Mouse (Mus musculus) brown adipose tissue, adult 24 weeks (tissue): ENCODE measurements around the gene Myd88. TPM values are rescaled to one million over a fixed set of nuclear protein-coding genes. Genes with fewer than 3 reads are reported as not detected.
A peak's percentile ranks its signal among the peaks of the same experiment; 100 is the strongest.
"Not testable (repeated sequence)": the region's sequence is repeated elsewhere in the genome, so short reads cannot be mapped to it uniquely, and the experiment has no call there.

Source experiments
- H3K27ac ChIP-seq: fragments of 200-500 bp; replicated peaks from 2 replicates; pipeline ENCODE4 v1.5.1; 2012; ENCODE audit warnings: low read depth, mild to moderate bottlenecking, low read length
- H3K4me1 ChIP-seq: fragments of 200-500 bp; 2 replicates; pipeline ENCODE4 v1.6.1; 2012; ENCODE audit warnings: low read length, mixed read lengths; ENCODE audit not compliant: control insufficient read depth, insufficient read depth, insufficient read length
- H3K4me3 ChIP-seq: fragments of 200-500 bp; 2 replicates; pipeline ENCODE4 v1.5.1; 2012; ENCODE audit warnings: low read depth, mild to moderate bottlenecking, low read length, moderate library complexity; ENCODE audit not compliant: insufficient read depth
- polyA plus RNA-seq: library from polyadenylated mRNA; stranded (reverse); fragments of >200 nt; gene quantifications from 2 replicates; pipeline ENCODE4 v1.2.4, GENCODE M21; 2012; ENCODE audit not compliant: missing spikeins, insufficient read depth, insufficient read length

Myd88 gene
- 11.2 and 13.3 TPM in 2 replicates for polyA plus RNA-seq

DNA sequence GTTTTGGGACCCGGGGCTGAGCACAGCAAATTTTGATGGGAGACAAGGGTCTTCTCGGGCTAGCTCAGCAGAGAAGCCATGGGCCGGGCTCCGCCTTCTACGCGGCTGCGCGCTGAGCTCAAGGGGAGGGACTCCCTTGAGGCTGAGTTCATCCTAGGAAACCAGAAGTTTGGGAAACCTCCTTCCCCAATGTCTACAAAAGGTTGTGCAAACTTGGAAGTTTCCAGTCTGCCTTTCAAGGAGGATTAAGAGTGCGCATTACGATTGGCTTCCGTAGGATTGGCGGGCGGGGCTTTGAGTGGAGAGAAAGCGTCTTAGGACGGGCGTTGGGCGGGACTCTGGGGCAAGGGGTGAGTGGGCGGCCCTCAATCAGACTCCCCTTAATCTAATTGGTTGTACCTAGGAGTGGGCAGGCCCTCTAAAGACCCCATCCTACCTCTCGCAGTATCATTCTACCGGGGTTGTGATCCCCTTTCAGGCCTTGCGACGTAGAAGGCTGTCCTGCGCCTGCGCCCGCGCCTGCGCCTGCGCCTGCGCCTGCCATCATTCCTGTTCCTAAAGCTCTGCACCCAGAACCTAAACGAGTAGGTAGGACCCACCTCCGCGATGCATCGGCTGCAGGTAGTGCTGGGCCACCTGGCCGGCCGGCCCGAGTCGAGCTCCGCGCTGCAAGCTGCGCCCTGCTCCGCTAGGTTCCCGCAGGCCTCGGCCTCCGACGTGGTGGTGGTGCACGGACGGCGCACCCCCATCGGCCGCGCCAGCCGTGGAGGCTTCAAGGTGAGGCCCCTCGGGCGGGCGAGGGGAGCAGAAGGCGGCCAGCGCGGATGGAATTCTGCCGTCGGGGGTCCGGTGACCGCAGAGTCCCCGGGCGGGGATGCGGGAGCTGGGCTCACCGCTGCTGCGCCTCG, at the start of gene Myd88:
Gene Myd88 (minus strand): TSS at position 503 of the 908 bp plus-strand sequence.
- Histone ChIP-seq H3K27ac (peak within 1 kb of the TSS; percentile 91), H3K4me1 (peaks cover 10% of the 10 kb centered on the region), H3K4me3 (peak within 1 kb of the TSS; percentile 95)

DNA sequence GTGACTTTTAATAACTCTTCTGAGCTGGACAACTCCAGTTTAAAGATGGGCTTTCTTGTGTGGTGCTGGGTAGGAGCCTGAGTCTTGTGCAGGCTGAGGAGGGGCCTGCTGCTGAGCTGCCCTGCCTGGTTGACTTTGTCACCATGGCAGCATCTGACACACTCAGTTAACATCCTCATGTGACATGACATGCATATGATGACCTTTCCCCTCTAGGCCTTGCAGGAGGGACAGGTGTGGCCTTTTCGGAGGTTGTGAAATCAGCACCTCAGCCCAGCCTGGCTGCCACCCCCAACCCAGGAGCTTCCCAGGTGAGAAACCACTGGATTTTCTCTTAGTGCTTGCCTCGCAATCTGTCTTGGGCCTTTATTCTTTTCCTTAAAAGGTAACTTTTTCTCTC, 49.0 kb upstream of the Myd88 start:
- no peaks in the 10 kb centered on the region for H3K4me1 ChIP-seq
- no peak overlapping the region for H3K27ac ChIP-seq
- no peak overlapping the region for H3K4me3 ChIP-seq

DNA sequence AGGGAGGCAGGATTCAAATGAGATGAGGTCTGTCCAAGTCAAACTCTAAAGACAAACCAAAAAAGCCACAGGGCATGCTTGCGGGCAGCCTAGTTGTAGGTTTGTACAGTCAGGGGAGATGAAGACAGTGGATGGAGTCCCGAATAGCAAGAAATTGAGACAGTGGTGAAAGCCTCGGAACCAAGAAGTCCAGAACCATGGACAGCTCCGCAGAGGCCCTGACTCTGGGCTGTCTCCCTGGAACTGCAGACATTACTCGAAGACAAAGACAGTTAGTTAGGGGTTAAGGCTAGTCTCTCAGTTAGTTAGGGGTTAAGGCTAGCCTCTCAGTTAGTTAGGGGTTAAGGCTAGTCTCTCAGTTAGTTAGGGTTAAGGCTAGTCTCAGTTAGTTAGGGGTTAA, 47.7 kb upstream of the Myd88 start:
- H3K4me3 ChIP-seq = no peak overlapping the region
- no peak overlapping the region for H3K27ac ChIP-seq
- H3K4me1 ChIP-seq = no peaks in the 10 kb centered on the region

DNA sequence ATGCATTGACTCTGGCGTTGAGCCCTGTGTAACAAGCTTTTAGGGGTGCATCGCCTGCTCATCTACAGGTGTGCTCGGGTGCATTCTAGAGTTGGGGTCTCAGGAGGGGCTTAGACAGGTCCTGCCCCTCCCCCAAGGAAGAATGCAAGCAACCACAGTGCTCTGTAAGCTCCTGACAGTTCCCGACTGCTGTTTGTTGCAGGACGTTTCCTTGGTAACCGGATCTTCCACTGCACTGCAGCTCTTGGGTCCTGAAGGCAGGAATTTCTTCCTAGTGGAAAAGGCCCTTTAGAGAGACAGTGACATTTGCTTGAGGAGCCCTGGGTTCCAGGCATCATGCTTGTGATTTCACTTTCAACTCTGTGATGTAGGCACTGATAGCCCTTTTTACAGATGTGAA, 41.4 kb upstream of the Myd88 start:
- Histone ChIP-seq H3K4me3 (no peak overlapping the region), H3K4me1 (no peaks in the 10 kb centered on the region), H3K27ac (no peak overlapping the region)

DNA sequence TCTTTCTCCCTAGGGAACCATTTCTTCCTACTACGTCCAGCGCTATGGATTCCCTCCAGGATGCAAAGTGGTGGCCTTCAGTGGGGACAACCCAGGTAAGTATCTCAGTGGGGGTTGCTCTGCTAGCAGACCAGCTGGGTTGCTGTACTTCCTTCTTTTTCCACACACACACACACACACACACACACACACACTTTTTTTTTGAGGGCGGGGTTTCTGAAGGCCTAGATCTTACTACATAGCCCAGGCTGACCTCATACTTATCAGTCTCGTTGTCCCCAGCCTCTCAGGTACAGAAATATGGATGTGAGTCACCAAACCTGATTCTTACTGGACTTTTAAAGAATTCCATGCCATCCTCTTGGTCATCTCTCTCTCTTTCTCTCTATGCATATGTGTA, 37.0 kb upstream of the Myd88 start:
- Histone ChIP-seq H3K4me1 (no peaks in the 10 kb centered on the region), H3K27ac (no peak overlapping the region), H3K4me3 (no peak overlapping the region)

DNA sequence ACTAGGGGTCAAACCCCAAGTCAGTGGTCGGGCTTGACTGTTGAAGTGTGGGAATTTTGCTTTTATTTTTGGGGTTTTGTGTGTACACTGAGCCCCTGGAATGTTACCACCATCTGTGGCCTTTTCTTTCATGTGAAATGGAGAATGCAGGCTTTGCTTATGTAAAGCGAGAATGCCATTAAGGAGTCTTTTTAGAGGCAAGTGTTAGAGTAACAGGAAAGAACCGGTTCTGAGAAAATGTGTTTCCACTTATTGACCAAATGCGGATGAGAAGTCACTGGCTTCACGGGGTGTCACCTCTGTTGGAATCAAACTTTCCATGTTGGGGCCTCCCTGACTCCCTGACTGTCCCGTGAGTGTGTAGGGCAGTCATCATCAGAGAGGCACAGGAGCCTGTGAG, 34.3 kb upstream of the Myd88 start:
- no peak overlapping the region for H3K27ac ChIP-seq
- H3K4me3 ChIP-seq = no peak overlapping the region
- H3K4me1 ChIP-seq = no peaks in the 10 kb centered on the region

DNA sequence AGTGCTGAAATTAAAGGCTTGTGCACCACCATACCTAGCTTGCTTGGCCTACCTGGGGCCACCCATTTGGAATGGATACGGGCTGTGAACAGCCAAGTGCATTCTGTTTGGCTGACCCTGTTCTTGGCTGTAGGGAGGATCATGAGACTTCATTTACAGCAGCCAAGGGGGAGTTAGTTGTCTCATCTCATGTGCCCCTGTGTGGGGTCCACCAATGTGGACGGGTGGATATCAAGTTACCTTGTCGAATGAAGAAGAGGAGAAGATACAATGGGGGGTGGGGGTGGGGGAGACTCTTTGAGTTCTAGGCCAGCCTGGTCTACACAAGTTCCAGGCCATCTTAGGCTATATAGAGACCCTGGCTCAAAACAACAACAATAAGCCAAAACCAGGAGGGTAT, 33.8 kb upstream of the Myd88 start:
- Histone ChIP-seq H3K4me1 (no peaks in the 10 kb centered on the region), H3K27ac (no peak overlapping the region), H3K4me3 (no peak overlapping the region)

DNA sequence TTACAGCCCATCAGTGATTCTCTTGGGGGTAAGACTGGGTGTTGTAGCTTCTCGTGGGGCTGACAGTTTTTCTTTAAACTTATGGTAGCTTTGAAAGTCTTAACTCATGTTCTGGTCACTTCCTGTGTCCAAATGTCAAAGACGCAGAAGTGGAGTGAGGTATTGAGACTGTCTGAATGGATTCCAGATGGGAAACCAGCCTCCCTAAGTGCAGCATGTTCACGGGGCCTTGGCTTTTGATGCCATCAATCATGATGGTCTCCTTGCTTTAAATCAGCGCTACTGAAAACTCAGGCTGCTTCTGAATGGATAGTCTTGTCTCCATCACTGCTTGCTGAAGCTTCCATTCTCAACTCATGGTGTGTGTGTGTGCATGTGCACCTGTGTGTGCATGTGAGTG, 30.0 kb upstream of the Myd88 start:
- H3K27ac ChIP-seq = no peak overlapping the region
- H3K4me3 ChIP-seq = no peak overlapping the region
- H3K4me1 ChIP-seq = no peaks in the 10 kb centered on the region

DNA sequence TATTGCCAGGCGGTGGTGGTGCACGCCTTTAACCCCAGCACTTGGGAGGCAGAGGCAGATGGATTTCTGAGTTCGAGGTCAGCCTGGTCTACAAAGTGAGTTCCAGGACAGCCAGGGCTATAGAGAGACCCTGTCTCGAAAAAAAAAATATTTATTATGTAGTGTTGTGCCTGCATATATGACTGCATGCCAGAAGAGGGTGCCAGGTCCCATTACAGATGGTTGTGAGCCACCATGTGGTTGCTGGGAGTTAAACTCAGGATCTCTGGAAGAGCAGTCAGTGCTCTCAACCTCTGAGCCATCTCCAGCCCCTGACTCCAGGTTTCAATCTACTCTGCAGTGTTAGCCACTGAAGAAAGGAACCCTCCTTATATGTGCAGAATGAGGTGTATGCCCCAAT, 29.6 kb upstream of the Myd88 start:
- H3K4me3 ChIP-seq = not testable (repeated sequence)

DNA sequence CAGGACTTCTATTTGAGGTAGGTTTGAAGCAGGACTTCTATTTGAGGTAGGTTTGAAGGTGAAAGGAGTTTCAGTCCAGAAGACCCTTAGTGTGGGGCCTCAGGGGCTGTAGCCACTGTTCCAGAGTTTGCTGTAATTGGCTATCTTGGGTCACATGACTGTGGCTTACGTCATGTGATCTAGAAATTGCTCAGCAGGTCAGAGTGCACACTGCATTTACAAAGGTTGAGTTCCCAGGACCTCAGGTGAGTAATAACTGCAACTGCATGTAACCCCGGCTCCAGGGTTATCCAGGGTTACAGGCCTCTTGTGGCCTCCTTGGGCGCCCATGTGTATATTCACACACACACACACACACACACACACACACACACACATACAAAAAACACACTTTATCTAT, 27.2 kb upstream of the Myd88 start:
- Histone ChIP-seq H3K27ac (no peak overlapping the region), H3K4me3 (no peak overlapping the region), H3K4me1 (no peaks in the 10 kb centered on the region)

More for the DNA sequence above, 29.6 kb upstream of the Myd88 start:
- not testable (repeated sequence) for H3K4me1 ChIP-seq, H3K27ac ChIP-seq

DNA sequence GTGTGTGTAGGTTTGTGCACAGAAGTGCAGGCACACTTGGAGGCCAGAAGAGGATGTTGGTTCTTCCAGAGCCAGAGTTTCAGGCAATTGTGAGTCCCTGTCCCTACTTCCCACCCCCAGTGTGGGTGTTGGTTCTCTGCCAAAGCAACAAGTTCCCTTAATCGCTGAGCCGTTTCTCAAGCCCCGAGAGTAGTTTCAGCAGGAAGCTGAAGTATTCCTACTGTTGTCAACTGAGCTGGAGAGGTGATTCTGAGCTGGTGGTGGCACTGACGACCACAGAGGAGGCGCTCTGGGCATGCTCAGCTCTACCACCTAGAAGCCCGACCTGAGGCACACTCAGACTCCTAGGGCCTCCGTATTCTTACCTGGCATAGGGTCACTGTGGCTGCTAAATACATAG, 24.1 kb upstream of the Myd88 start, which contains the start of gene Slc22a14:
Gene Slc22a14 (minus strand): TSS at position 270 of the 400 bp plus-strand sequence.
- H3K4me3 ChIP-seq = no peak within 1 kb of the TSS
- H3K4me1 ChIP-seq = no peaks in the 10 kb centered on the region
- H3K27ac ChIP-seq = no peak within 1 kb of the TSS

DNA sequence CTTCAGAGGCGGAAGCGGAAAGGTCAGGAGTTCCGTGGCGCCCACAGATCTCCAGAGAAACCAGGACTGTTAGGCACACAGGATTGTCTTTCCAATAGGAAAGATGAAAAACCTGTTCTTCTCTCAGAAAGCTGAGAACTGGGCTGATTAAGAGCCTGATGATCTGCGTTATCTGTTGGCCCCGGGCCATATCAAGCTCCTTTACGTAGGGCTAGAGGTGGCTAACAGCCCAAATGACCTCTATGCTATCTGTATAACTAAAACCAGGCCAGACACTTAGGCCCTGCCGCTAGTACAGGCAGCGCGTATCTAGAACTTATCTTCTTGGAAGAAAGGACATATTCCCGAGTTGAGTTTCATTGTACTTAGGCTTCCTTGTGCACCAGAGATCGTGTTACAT, 22.0 kb upstream of the Myd88 start:
- no peak overlapping the region for H3K4me3 ChIP-seq
- no peaks in the 10 kb centered on the region for H3K4me1 ChIP-seq
- H3K27ac ChIP-seq = no peak overlapping the region

DNA sequence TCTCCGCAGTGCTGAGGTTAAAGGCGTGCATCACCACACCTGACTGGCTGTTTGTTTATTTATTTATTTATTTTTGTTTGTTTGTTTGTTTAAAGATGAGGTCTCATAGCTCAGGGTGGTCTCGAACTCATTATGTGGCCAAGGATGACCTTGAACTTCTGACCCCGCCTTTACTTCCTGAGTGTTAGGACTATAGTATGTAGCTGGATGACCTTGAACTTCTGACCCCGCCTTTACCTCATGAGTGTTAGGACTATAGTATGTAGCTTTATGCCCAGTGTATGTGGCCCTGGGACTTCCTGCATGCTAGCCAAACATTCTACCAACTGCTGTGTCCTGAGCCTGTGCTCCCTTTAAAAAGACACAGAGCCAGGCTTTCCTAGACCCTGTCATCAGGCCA, 20.2 kb upstream of the Myd88 start:
- Histone ChIP-seq H3K4me3 (no peak overlapping the region), H3K27ac (no peak overlapping the region), H3K4me1 (no peaks in the 10 kb centered on the region)

DNA sequence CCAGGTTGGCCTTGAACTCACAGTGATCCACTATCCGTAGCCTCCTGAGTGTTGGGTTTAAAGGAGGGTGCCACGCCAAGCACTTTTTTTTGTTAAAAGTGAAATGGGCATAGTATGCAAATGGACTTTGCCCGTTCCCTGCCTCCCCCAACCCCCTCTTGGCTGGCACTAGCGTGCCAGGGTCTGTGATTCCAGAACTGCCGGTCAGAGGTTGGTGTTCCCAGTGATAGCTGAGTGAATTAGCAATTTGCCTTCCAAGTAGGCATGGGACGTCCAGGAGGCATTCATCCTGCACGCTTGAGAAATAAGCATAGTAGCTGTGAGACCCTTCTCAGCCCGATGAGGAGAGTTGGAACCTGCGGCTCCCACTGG, 16.8 kb upstream of the Myd88 start:
- no peaks in the 10 kb centered on the region for H3K4me1 ChIP-seq
- H3K27ac ChIP-seq = no peak overlapping the region
- H3K4me3 ChIP-seq = peak overlapping the region; percentile 14; the same call in 1 of the 2 replicates

DNA sequence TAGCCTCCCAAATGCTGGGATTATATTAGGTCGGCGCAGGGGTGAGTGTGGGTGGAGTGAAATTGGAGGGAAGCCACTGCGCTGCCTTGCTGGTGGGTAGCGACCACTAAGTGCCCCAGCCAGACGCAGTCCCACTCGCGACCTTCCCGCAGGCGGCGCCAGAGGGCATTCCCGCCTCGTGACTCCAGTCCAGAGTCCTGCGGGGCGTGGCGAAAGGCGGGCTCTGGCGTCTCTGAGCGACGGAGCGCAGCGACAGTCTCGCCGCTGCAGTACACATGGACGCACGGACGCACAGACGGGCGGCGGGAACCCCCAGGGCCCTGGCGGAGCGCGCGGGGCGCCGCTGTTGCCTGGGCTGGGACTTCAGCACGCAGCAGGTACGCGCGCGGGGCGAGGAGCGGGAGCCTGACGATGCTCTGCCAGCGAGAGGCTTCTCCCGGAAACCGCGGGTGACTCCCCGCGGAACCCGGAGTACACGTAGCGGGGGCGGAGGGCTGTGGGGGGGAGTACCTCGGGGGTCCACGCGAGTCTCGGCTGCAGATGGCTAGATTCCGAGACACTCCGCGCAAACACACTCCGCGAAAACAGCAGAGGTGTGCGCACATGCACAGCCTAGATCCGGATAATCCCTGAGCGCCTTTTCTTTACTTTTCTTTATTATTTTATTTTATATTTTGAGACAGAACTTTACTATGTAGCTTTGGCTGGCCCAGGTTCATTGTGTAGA, 16.3 kb upstream of the Myd88 start, which contains the start of gene Xylb:
Gene Xylb (plus strand): TSS at position 51 of the 727 bp plus-strand sequence.
- peak within 1 kb of the TSS; percentile 76 for H3K4me3 ChIP-seq
- no peak within 1 kb of the TSS for H3K27ac ChIP-seq
- no peaks in the 10 kb centered on the region for H3K4me1 ChIP-seq
